Mouse (Mus musculus) gastrocnemius, adult 2 months (tissue): Measurements from ENCODE around the gene Lrrc29. TPM values are rescaled to one million over a fixed set of nuclear protein-coding genes. Genes with fewer than 3 reads are reported as not detected.

Experiments
- DNase-seq: peaks from one replicate; pipeline ENCODE4 v3.0.0; 2022
- H3K27ac ChIP-seq: fragments of 200-600 bp; 2 replicates; pipeline ENCODE4 v1.8.1; 2022; ENCODE audit warnings: mild to moderate bottlenecking
- H3K4me3 ChIP-seq: fragments of 200-600 bp; 2 replicates; pipeline ENCODE4 v1.8.1; 2022; ENCODE audit warnings: mild to moderate bottlenecking, moderate library complexity
- CTCF ChIP-seq: fragments of 200-600 bp; IDR thresholded peaks from 2 replicates; pipeline ENCODE4 v1.8.1; 2022; ENCODE audit warnings: antibody characterized with exemption, mild to moderate bottlenecking, moderate library complexity
- intact Hi-C: fragments of 180-260 bp; cut with DNase I; formaldehyde crosslinking; loops from one replicate; pipeline ENCODE4 v1.15.1; 2025
- microRNA-seq: library from miRNA; unstranded; fragments of <30 nt; microRNA quantifications from one replicate; pipeline ENCODE4 v1.2.0, GENCODE M21; 2021
- total RNA-seq, 2 experiments: library from RNA; stranded (reverse); gene quantifications; 2 replicates each; pipeline ENCODE4 v1.2.3; 2021

The Lrrc29 gene
- total RNA-seq, 2 experiments from 2014 or later, result 0.99 to 1.3 TPM

DNA sequence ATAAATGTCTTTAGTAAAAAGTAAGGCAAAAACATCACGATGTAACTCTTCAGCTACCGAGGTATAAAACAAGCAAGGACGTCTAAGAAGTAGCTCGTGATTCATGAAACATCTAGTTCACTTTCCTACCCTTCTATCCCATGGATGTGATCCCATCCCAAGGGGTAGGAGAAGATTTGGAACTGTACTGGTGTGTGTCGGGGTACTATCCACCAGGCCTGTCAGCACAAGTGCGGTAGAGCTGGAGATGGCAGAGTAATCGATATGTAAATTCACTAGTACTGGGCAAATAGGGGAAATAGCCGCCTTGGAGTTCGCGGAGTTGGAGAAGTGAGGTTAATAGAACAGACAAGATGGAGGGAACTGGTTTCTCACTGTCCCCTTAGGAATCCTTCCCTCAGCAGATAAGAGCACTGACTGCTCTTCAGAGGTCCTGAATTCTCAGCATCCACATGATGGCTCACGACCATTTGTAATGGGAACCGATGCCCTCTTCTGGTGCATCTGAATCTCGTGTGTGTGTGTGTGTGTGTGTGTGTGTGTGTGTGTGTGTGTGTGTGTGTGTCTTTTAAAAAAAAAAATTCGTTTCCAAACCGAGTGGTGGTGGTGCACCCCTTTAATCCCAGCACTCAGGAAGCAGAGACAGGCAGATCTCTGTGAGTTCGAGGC lies 62.7 kb downstream of the Lrrc29 start:
- Histone ChIP-seq H3K27ac (no peak overlapping the region), H3K4me3 (peak overlapping the region; percentile 90)
- intact Hi-C loops, result no loop called here
- no peak for TF ChIP-seq CTCF
- DNase-seq, result no peak

Small RNA genes lying within 50 kb of the gene (microRNA-seq; reads per million reads assigned to microRNA genes)
- gene Gm27320 (not detected), gene Mir328 (931 reads per million, percentile 76 among the genes with 10 or more reads in this experiment)

Other genes starting within 250 kb of the Lrrc29 start
- not detected for gene Ces3b, start 242.5 kb downstream of the Lrrc29 start, total RNA-seq
- gene Ces4a, start 194.5 kb downstream of the Lrrc29 start, total RNA-seq, result not detected
- 10 to 100 TPM; 58.9 to 76.8 TPM for gene Cbfb, start 155.6 kb downstream of the Lrrc29 start, total RNA-seq
- gene D230025D16Rik, start 101.1 kb downstream of the Lrrc29 start, total RNA-seq, result 10 to 100 TPM; 28.1 to 33.1 TPM
- gene B3gnt9, start 71.1 kb downstream of the Lrrc29 start, total RNA-seq, result 1 to 10 TPM; 1.8 to 3.5 TPM
- gene Tradd, start 61.7 kb downstream of the Lrrc29 start, total RNA-seq, result 1 to 10 TPM; 2.4 to 2.9 TPM
- 1 to 10 TPM; 1.0 to 1.1 TPM for gene Fbxl8, start 61.6 kb downstream of the Lrrc29 start, total RNA-seq
- 1 to 10 TPM; 6.1 to 8.4 TPM for gene Hsf4, start 56.5 kb downstream of the Lrrc29 start, total RNA-seq
- gene Nol3, start 50.1 kb downstream of the Lrrc29 start, total RNA-seq, result 10 to 100 TPM; 27.9 to 32.4 TPM
- under 1 TPM; 0.33 to 0.98 TPM for gene 4931428F04Rik, start 36.4 kb downstream of the Lrrc29 start, total RNA-seq
- gene Exoc3l, start 30.2 kb downstream of the Lrrc29 start, total RNA-seq, result 1 to 10 TPM in 1 of 2 experiments, under 1 TPM in 1; 0.84 to 2.3 TPM
- gene E2f4, start 28.6 kb downstream of the Lrrc29 start, total RNA-seq, result 10 to 100 TPM; 26.8 to 29.7 TPM
- gene Elmo3, start 20.7 kb downstream of the Lrrc29 start, total RNA-seq, result 1 to 10 TPM; 1.2 to 1.6 TPM
- 10 to 100 TPM; 20.1 to 24.6 TPM for gene Tmem208, start 76 bp upstream of the Lrrc29 start, total RNA-seq
- gene Fhod1, start 21.7 kb upstream of the Lrrc29 start, total RNA-seq, result 10 to 100 TPM; 17.5 to 23.4 TPM
- gene Slc9a5, start 22.6 kb upstream of the Lrrc29 start, total RNA-seq, result under 1 TPM; 0.45 to 0.92 TPM
- gene Plekhg4, start 47.0 kb upstream of the Lrrc29 start, total RNA-seq, result not detected
- gene Kctd19, start 87.2 kb upstream of the Lrrc29 start, total RNA-seq, result under 1 TPM in 1 of 2 experiments, not detected in 1; 0.23 TPM
- under 1 TPM; 0.64 to 0.73 TPM for gene Lrrc36, start 87.3 kb upstream of the Lrrc29 start, total RNA-seq
- 10 to 100 TPM; 52.8 to 53.4 TPM for gene Tppp3, start 145.2 kb upstream of the Lrrc29 start, total RNA-seq
- gene Zdhhc1, start 170.6 kb upstream of the Lrrc29 start, total RNA-seq, result 10 to 100 TPM in 1 of 2 experiments, 1 to 10 TPM in 1; 9.6 to 11.2 TPM
- not detected for gene Hsd11b2, start 192.5 kb upstream of the Lrrc29 start, total RNA-seq
- gene Atp6v0d1, start 239.8 kb upstream of the Lrrc29 start, total RNA-seq, result 10 to 100 TPM; 40.3 to 41.6 TPM